Mouse (Mus musculus) stomach, embryonic 14.5 days (tissue): ENCODE data around the gene Fbxl12. TPM values are rescaled to one million over a fixed set of nuclear protein-coding genes. Genes with fewer than 3 reads are reported as not detected.

Experiments
- ATAC-seq: fragments of 200-750 bp; cut with Nextera tagmentation; 2 replicates; pipeline ENCODE4 v1.8.0; 2017; ENCODE audit warnings: low read depth, moderate TSS enrichment; ENCODE audit not compliant: insufficient number of reproducible peaks, insufficient read depth, low FRiP score
- H3K27ac ChIP-seq: fragments of 300-500 bp; sonication (generic); 2 replicates; pipeline ENCODE4 v1.5.1; 2014; ENCODE audit warnings: mild to moderate bottlenecking, low read length, moderate library complexity, mixed read lengths
- H3K27me3 ChIP-seq: fragments of 300-500 bp; sonication (generic); 2 replicates; pipeline ENCODE4 v1.6.1; 2014; ENCODE audit warnings: low read length, control low read depth, mixed read lengths; ENCODE audit not compliant: control insufficient read depth, insufficient read depth
- H3K36me3 ChIP-seq: fragments of 300-500 bp; sonication (generic); 2 replicates; pipeline ENCODE4 v1.6.1; 2014; ENCODE audit warnings: mild to moderate bottlenecking, control low read depth, low read length, moderate library complexity, mixed read lengths; ENCODE audit not compliant: control insufficient read depth, insufficient read depth
- H3K4me1 ChIP-seq: fragments of 300-500 bp; sonication (generic); 2 replicates; pipeline ENCODE4 v1.6.1; 2014; ENCODE audit warnings: low read length, control low read depth, mixed read lengths; ENCODE audit not compliant: control insufficient read depth, insufficient read depth
- H3K4me2 ChIP-seq: fragments of 300-500 bp; sonication (generic); replicated peaks from 2 replicates; pipeline ENCODE4 v1.6.1; 2014; ENCODE audit warnings: low read depth, low read length, control low read depth
- H3K4me3 ChIP-seq: fragments of 300-500 bp; sonication (generic); 2 replicates; pipeline ENCODE4 v1.5.1; 2014; ENCODE audit warnings: low read depth, low read length, control low read depth
- H3K9ac ChIP-seq: fragments of 300-500 bp; sonication (generic); replicated peaks from 2 replicates; pipeline ENCODE4 v1.6.1; 2014; ENCODE audit warnings: low read depth, mild to moderate bottlenecking, control low read depth, low read length, moderate library complexity, mixed read lengths
- H3K9me3 ChIP-seq: fragments of 300-500 bp; sonication (generic); 2 replicates; pipeline ENCODE4 v1.6.1; 2016; ENCODE audit warnings: low read depth, low read length, control low read depth; ENCODE audit not compliant: control insufficient read depth
- WGBS: fragments of 180-500 bp; shearing (Covaris S2); extraction: QIAGEN DNeasy Blood & Tissue Kit; methylation state at CpG from one replicate; pipeline ENCODE4 v1.1.7; 2014; 5-methylcytosine and 5-hydroxymethylcytosine counted together
- polyA plus RNA-seq: library from polyadenylated mRNA; unstranded; fragments of >200 nt; fragmentation: Nextera tagmentation; extraction: Ambion mirVana; gene quantifications from 2 replicates; pipeline ENCODE4 v1.2.1, GENCODE M21; 2014

The Fbxl12 gene
- polyA plus RNA-seq, 1 experiment from 2014 or later, result 13.5 TPM

DNA sequence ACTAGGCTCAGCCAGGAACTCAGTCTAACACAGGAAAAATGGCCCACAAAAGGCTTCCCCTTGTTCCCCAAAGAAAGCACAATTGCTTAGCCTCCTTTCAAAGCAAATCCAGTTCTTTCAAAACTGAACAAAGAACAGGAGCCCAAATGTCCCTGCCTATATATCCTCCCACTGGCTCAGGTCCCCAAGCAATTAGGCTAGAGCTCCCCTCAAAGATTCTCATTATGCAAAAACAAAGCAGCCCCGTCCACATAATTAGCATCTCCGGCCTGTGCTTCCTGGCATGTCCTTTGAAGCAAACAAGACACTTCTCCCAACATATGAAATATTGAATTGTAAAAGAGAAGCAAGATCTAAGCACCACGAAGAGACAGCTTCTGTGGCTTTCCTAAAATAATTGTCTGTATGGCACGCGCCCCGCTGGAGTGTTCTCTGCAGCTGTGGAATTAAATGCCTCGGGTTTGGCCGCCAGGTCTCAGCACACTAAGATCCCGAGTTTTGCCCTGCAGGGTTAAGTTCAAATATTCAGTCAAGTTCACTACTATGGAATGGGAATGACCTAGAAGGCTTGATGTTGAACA, 35.9 kb upstream of the Fbxl12 start:
- 79% methylated on average over 9 of the region's 9 CpGs for WGBS

DNA sequence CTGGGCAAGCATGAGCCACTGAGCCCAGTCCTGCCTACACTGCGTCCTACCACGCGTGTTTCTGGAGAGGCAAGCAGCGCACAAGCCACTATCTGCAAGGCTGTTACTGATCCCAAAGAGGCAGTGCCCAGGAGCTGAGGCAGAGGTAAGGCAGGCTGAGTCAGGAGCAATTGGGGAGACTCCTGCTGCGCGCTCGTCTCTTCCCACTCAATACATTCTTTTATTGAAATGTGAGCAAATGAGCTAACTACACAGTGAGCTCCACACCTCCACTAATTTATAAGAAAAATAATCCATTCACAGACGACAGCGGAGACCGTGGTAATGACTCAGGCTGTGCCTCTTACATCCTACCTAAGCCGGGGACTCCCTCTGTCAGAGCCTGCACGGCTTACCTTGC, 33.3 kb upstream of the Fbxl12 start:
- Histone ChIP-seq H3K4me1 (no peaks in the 10 kb centered on the region), H3K27ac (no peak overlapping the region), H3K27me3 (no peaks in the 10 kb centered on the region), H3K9me3 (no peaks in the 10 kb centered on the region), H3K4me3 (no peak overlapping the region), H3K9ac (no peak overlapping the region), H3K4me2 (no peak overlapping the region), H3K36me3 (no peaks in the 10 kb centered on the region)
- ATAC-seq, result no peak
- 87% methylated on average over 12 of the region's 12 CpGs for WGBS

More for the DNA sequence above, 35.9 kb upstream of the Fbxl12 start:
- no peaks in the 10 kb centered on the region for H3K9me3 ChIP-seq
- no peaks in the 10 kb centered on the region for H3K27me3 ChIP-seq
- no peak overlapping the region for H3K9ac ChIP-seq
- H3K4me2 ChIP-seq, result no peak overlapping the region
- no peak overlapping the region for H3K27ac ChIP-seq
- no peak for ATAC-seq
- H3K4me1 ChIP-seq, result no peaks in the 10 kb centered on the region
- no peak overlapping the region for H3K4me3 ChIP-seq
- H3K36me3 ChIP-seq, result no peaks in the 10 kb centered on the region

DNA sequence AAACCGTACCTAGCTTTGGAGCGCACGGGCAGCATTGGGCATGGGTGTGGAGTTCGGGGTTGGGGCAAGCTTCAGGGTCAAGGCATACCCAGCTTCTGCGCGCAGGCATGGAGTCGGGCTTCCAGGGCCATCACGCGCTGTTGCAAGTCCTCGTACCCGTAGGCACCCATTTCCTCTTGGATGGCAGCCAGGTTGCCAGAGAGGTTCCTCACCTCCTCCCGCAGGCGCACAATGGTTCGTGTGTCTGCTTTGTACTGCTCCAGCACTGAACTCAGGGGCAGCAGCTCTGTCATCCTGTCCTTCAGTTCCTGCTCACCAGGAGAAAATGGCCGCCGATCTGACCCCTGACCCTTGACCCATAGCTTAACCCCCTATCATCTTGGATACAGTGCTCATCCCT, 27.5 kb upstream of the Fbxl12 start:
- no peak overlapping the region for H3K9ac ChIP-seq
- no peaks in the 10 kb centered on the region for H3K36me3 ChIP-seq
- H3K9me3 ChIP-seq, result no peaks in the 10 kb centered on the region
- no peaks in the 10 kb centered on the region for H3K27me3 ChIP-seq
- H3K27ac ChIP-seq, result no peak overlapping the region
- 87% methylated on average over 16 of the region's 16 CpGs for WGBS
- H3K4me1 ChIP-seq, result no peaks in the 10 kb centered on the region
- ATAC-seq, result no peak
- no peak overlapping the region for H3K4me3 ChIP-seq
- no peak overlapping the region for H3K4me2 ChIP-seq

DNA sequence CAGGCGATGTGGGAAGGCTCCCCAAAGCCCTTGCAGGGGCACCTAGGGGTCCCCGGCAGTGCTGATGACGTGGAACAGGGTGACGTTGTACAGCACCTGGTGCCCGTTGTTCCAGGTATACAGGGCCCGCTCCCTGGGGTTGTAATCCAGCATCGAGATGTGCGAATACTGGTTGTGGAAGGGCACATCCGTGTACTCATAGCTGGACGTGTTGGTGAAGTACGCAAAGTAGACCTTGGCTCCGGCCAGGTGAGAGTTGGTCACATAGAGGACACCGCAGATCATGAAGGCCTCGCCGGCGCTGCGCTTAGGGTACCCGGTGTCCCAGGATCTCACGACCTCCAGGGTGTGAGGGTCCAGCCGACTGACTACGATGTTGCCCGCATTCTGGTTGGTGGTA, 23.5 kb upstream of the Fbxl12 start:
- Histone ChIP-seq H3K4me1 (no peaks in the 10 kb centered on the region), H3K9me3 (no peaks in the 10 kb centered on the region), H3K4me3 (no peak overlapping the region), H3K36me3 (peaks cover 12% of the 10 kb centered on the region), H3K27ac (no peak overlapping the region), H3K4me2 (no peak overlapping the region), H3K27me3 (no peaks in the 10 kb centered on the region), H3K9ac (no peak overlapping the region)
- ATAC-seq, result no peak
- 90% methylated on average over 22 of the region's 22 CpGs for WGBS

- no peak for ATAC-seq
- no peaks in the 10 kb centered on the region for H3K9me3 ChIP-seq
- H3K27ac ChIP-seq, result no peak overlapping the region
- no peaks in the 10 kb centered on the region for H3K27me3 ChIP-seq
- peaks cover 27% of the 10 kb centered on the region for H3K36me3 ChIP-seq
- H3K4me3 ChIP-seq, result no peak overlapping the region
- H3K4me2 ChIP-seq, result no peak overlapping the region
- no peak overlapping the region for H3K9ac ChIP-seq
- 12% methylated on average over 7 of the region's 7 CpGs for WGBS
- no peaks in the 10 kb centered on the region for H3K4me1 ChIP-seq
These were observed 22.0 kb upstream of the Fbxl12 start for GRCm38 (mm10) chr9:20666510-20667034.

DNA sequence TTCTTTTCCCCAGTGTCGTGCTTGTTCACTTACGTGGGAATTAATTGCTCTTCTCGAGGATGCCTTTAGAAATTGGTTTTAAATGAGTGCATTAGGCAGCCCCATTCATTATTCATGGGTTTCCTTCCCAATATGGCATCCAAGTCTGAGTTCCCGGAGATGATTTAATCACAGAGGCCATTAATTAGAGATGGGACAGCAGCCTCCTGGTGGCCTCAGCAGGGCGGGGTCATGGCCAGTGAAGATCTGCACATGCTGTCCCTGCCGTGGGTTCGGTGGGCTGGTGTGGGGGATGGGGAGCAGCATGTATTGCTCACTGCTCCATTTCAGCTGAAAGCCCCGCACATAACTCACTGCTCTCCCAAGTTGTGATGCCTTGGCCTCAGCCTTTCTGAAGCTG, 21.4 kb upstream of the Fbxl12 start:
- Histone ChIP-seq H3K9ac (no peak overlapping the region), H3K4me1 (no peaks in the 10 kb centered on the region), H3K27ac (no peak overlapping the region), H3K27me3 (no peaks in the 10 kb centered on the region), H3K36me3 (peaks cover 28% of the 10 kb centered on the region), H3K9me3 (no peaks in the 10 kb centered on the region), H3K4me3 (no peak overlapping the region), H3K4me2 (no peak overlapping the region)
- WGBS, result 23% methylated on average over 8 of the region's 8 CpGs
- no peak for ATAC-seq

DNA sequence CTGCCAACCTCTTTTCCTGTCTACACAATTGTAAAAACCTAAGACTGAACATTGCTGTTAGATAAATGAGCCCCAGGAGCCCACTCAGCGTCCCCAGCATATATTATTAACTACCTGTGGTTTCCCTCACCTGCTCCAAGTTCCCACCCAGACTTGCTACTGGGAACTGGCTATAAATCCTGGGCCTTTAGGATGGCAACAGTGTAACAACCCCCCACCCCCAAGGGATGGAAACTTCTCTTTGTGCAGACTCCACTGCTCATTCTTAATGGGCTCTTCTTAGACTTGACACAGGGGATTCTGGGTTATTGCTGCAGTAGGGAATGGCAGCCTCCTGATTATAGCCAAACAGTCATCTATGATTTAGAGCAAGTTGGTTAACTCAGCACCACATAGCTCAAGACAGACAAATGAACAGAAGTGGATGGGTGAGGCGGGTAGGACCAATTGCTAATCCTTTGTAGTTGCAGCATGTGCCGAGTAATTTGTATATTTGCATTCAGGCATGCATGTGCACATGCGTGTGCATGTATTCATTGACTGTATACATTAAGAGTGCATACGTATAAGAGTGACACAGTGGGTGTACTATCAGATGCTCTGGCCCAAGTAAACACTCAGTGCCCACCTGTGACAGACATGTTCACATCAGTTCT, 20.5 kb upstream of the Fbxl12 start:
- Histone ChIP-seq H3K36me3 (peaks cover 34% of the 10 kb centered on the region), H3K4me3 (no peak overlapping the region)
- ATAC-seq, result no peak

GRCm38 (mm10) chr9:20664366-20664765, 19.8 kb upstream of the Fbxl12 start:
- no peaks in the 10 kb centered on the region for H3K27me3 ChIP-seq
- ATAC-seq, result no peak
- H3K27ac ChIP-seq, result no peak overlapping the region
- no peak overlapping the region for H3K4me2 ChIP-seq
- 39% methylated on average over 2 of the region's 2 CpGs for WGBS
- H3K36me3 ChIP-seq, result peaks cover 36% of the 10 kb centered on the region
- no peaks in the 10 kb centered on the region for H3K4me1 ChIP-seq
- H3K9me3 ChIP-seq, result no peaks in the 10 kb centered on the region
- no peak overlapping the region for H3K4me3 ChIP-seq
- H3K9ac ChIP-seq, result no peak overlapping the region

More for the DNA sequence above, 20.5 kb upstream of the Fbxl12 start:
- Histone ChIP-seq H3K4me2 (no peak overlapping the region), H3K4me1 (no peaks in the 10 kb centered on the region), H3K27me3 (no peaks in the 10 kb centered on the region), H3K27ac (no peak overlapping the region), H3K9me3 (no peaks in the 10 kb centered on the region), H3K9ac (no peak overlapping the region)
- 74% methylated on average over 5 of the region's 5 CpGs for WGBS
